Mouse (Mus musculus) ES-Bruce4 (cell line): ENCODE data around the gene Zfp426.

Experiments used
- CTCF ChIP-seq: IDR thresholded peaks from one replicate; pipeline ENCODE4 v1.8.1; 2011; ENCODE audit warnings: low read depth, low read length
- EP300 ChIP-seq: IDR thresholded peaks from 2 replicates; pipeline ENCODE4 v1.6.1; 2011; ENCODE audit warnings: low read depth, low read length; ENCODE audit not compliant: insufficient read depth
- POLR2A ChIP-seq: IDR thresholded peaks from one replicate; pipeline ENCODE4 v1.8.1; 2011; ENCODE audit warnings: low read length; ENCODE audit not compliant: insufficient read depth

DNA sequence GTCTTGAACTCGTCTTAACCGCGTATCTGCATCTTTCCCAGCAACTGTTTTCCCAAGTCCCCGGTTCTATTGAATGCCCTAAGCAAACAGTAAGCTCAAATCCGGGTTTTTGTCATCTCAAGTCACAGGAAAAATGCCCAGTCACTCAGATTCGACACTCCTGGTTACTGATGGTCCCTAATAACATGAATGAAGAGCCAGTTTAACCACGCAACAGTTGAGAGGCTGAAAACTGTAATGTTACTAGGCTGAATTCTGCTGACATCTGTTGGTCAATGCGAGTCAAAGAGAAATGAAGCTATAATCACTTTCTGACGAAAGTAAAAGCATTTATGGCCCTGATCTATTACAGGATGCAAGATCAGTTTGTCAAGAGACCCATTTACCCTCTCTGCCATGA, 735 bp upstream of the Zfp426 start:
- TF ChIP-seq POLR2A = no peak
- TF ChIP-seq EP300 = no peak
- no peak for TF ChIP-seq CTCF
